Mouse (Mus musculus): ENCODE measurements around the gene Gpx6. TPM values are rescaled to one million over a fixed set of nuclear protein-coding genes. Genes with fewer than 3 reads are reported as not detected.

Gpx6 gene
- total RNA-seq (2021) = not detected in 2 replicates
- long read RNA-seq, experiment 1 = 0 reads
- long read RNA-seq, experiment 2 = 0 reads

- no peak for DNase-seq
Measured at GRCm38 (mm10) chr13:21311926-21312325, at the start of gene Gpx6. Gpx6 (plus strand) TSS chr13:21312125.

DNA sequence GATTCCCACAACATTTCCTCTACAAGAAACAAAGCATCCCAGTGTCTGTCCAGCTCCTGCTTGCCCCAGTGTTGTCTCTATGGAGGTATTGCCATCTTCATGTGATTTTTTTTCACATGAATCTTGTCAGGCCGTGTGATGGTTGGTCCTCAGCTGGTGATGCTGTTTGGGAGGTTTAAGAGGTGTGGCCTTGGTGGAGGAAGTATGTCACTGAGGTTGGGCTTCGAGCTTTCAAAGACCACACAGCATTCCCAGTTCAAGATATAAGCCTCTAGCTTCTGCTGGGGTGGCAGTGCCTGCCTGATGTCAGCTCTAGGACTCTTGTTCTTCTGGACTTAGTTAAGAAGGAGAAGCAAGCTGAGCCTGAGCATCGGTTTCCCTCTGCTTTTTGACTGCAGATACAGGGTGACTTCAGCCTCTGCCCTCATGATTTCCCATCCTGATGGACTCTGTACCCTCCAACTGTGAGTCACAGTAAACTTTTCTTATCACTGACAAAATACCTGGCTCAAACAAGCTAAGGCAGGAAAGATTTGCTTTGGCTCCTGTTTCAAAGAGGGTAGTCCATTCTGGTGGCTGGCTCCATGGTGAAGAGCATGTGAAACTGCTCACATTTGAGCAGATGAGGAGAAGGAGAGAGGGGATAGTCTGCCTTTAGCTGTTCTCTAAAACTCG is 49.0 kb upstream of the Gpx6 start:
- no peak for DNase-seq

GRCm38 (mm10) chr13:21263910-21264309 is 48.0 kb upstream of the Gpx6 start:
- no peak for DNase-seq

DNA sequence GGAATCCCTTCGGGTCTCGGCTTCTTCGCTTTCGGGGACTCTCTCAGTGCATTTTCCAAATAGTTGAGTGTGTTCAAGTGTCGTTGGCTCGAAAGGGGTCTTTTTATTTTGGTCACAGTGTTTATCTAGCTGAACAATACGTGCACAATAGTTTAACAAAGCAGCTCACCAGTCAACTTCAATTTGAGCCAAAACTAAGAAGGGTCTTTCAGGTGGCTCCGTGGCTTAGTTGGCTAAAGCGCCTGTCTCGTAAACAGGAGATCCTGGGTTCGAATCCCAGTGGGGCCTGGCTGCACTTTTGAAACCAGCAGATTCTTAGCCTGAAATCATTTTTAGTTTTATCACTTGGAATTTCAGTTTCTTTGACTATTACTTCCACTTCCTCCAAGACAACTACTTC is 47.6 kb upstream of the Gpx6 start:
- no peak for DNase-seq

- no peak for DNase-seq
Measured at GRCm38 (mm10) chr13:21265736-21266135, 46.2 kb upstream of the Gpx6 start.

DNA sequence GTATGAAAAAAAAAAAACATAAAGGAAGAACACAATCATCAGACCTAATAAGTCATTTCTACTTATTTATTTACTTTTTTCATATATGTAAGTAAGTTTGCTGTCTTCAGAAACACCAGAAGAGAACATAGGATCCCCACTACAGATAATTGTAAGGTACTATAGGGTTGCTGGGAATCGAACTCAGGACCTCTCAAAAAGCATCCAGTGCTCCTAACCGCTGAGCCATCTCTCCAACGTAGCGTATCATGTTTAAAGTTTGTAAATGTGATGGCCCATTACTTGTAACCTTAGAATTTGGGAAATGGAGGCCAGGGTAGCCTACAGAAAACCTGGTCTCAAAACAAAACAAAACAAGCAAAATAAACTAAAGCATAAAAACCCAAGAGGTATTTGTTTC is 44.4 kb upstream of the Gpx6 start:
- no peak for DNase-seq

GRCm38 (mm10) chr13:21268262-21268661 is 43.7 kb upstream of the Gpx6 start:
- DNase-seq = no peak

DNA sequence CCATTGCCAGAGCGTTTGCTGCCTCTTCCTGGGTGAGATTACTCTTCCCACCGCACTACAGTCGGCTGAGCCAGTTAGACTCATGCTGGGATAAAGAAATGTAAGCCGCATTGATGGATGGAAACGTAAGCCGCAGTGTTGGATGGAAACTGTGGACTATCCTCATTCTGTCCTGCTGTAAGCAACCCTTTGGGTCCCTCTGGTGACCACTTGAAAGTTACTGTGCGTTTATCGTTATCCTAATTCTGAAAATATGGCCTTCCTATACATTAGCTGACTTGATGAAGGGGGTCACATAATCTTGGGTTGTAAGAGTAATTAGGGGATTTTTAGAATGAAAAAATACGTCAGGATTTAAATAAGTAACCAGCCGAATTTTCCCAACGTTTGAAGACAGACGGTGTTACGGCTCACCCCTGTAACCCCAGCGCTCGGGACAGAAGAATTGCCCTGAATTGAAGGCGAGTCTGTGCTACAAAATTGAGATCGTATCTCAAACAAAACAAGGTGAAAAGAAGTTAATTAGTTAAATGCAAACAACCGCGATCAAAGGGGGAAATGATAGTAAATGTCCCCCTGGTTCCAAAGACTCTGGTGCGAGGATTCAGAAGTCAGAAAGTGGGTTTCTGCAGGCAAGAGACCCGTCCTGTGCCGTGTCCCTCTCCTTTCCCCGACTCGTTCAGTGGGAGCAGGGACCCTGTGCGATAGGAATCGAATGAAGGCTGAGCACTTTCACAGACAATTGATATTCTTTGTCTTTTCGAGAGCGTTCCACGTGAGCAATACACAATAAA is 36.7 kb upstream of the Gpx6 start:
- DNase-seq = peak; percentile 9

GRCm38 (mm10) chr13:21275815-21276550 is 35.9 kb upstream of the Gpx6 start:
- peak; percentile 76 for DNase-seq

- no peak for DNase-seq
Measured at GRCm38 (mm10) chr13:21276551-21276950, 35.4 kb upstream of the Gpx6 start.

DNA sequence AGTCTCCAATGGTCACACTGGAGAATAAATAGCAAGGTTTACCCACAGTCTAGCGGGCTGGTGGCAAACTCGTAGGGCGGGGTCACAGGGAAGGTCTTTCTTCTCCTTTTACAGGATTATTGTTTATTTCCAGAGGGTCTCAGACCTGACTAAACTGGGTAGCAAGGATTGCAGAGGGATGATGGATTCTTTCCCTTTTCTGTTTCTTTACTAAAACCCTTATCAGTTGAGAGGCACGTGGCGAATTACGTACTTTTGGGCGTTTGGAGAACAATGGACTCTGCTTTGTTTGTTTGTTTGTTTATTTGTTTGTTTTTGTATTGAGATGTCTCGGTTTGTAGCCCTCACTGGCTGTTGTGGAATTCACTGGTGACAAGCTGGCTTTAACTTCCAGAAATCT is 32.8 kb upstream of the Gpx6 start:
- DNase-seq = no peak

- DNase-seq = peak; percentile 85
Measured at GRCm38 (mm10) chr13:21279559-21279958, 32.4 kb upstream of the Gpx6 start.

- DNase-seq = no peak
Measured at GRCm38 (mm10) chr13:21292631-21293030, 19.3 kb upstream of the Gpx6 start, which contains the start of gene Gpx5. Gpx5 (minus strand) TSS chr13:21292731.

DNA sequence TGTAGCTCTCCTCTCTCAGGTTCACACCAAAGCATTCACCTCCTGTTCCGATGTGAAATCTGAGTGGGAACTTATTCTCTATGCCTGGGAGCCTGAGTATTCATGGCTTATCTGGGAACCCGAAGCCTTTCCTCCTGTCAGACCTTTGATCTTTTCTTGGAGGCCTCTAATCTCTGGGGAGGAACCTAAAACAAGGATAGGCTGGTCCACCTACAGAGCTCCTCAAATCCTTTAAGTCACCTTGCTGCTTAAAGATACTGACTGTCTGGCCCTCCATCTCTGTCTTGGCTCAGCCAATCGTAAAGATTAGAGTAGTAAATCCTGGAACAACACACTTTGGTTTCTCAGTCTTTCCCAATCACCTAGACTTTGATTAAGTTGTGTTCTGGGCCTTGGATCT is 13.4 kb upstream of the Gpx6 start:
- DNase-seq = no peak

- no peak for DNase-seq
Measured at GRCm38 (mm10) chr13:21304483-21305066, 7.3 kb upstream of the Gpx6 start.

GRCm38 (mm10) chr13:21309788-21310187 is 2.1 kb upstream of the Gpx6 start:
- DNase-seq = no peak

DNA sequence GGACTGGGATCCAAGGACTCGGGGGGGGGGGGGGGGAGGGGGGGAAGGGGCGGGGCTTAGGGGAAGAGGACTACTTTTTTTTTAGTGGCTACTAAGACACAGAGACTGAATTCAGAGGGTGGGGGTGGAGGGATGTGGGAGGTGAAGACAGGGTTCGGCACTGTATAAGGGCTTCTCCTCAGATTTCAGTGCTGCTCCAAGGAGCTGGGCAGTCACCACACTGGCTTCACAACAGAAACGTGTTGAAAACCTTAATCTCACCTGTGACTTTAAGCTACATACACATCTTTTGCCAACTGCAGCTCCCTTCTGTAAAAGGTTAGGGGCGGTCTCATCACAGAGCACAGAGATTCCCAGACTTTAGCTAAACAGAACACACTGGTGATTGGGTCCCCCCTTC is 929 bp downstream of the Gpx6 start:
- DNase-seq = no peak

GRCm38 (mm10) chr13:21313903-21314302 is 2.0 kb downstream of the Gpx6 start:
- no peak for DNase-seq

- DNase-seq = no peak
Measured at GRCm38 (mm10) chr13:21320262-21320661, 8.3 kb downstream of the Gpx6 start.

GRCm38 (mm10) chr13:21321890-21322494 is 10.1 kb downstream of the Gpx6 start:
- no peak for DNase-seq

- DNase-seq = peak; percentile 29
Measured at GRCm38 (mm10) chr13:21322509-21323375, 10.8 kb downstream of the Gpx6 start.

Measured in adrenal gland, postnatal 14 days (tissue).